Mouse (Mus musculus): ENCODE measurements at regions not wholly inside any gene's neighbourhood (a gene's known extent, or its start where the extent isn't known, plus 50 kb on each side); places are given as distances from the start of the nearest gene placed in this dataset.
"Not testable (repeated sequence)": the region's sequence is repeated elsewhere in the genome, so short reads cannot be mapped to it uniquely, and the experiment has no call there.

GRCm38 (mm10) chr7:58400594-58400993 lies 255.4 kb upstream of the Atp10a start:
- no peaks in the 10 kb centered on the region for H3K4me1 ChIP-seq (ENCODE audit: control insufficient read depth, insufficient read depth, low read length)
- H3K27ac ChIP-seq (ENCODE audit: insufficient read depth, low read length), result no peak overlapping the region
- TF ChIP-seq CTCF (IDR thresholded peaks at IDR 0.05; ENCODE audit: borderline replicate concordance, insufficient read depth, low read length) (no peak), POLR2A (IDR thresholded peaks at IDR 0.05; ENCODE audit: low read depth, low read length) (no peak)
- no peak overlapping the region for H3K4me3 ChIP-seq (ENCODE audit: insufficient read depth, low read length)

- TF ChIP-seq CTCF (IDR thresholded peaks at IDR 0.05; ENCODE audit: borderline replicate concordance, insufficient read depth, low read length), result no peak
- no peak for TF ChIP-seq POLR2A (IDR thresholded peaks at IDR 0.05; ENCODE audit: low read depth, low read length)
- H3K27ac ChIP-seq (ENCODE audit: insufficient read depth, low read length), result no peak overlapping the region
- no peaks in the 10 kb centered on the region for H3K4me1 ChIP-seq (ENCODE audit: control insufficient read depth, insufficient read depth, low read length)
- no peak overlapping the region for H3K4me3 ChIP-seq (ENCODE audit: insufficient read depth, low read length)
Measured at GRCm38 (mm10) chr7:58436888-58437625, 218.9 kb upstream of the Atp10a start.

GRCm38 (mm10) chr7:58442535-58443184 lies 213.3 kb upstream of the Atp10a start:
- TF ChIP-seq CTCF (IDR thresholded peaks at IDR 0.05; ENCODE audit: borderline replicate concordance, insufficient read depth, low read length) (no peak), POLR2A (IDR thresholded peaks at IDR 0.05; ENCODE audit: low read depth, low read length) (no peak)

GRCm38 (mm10) chr7:58443297-58443696 lies 212.7 kb upstream of the Atp10a start:
- Histone ChIP-seq H3K4me1 (ENCODE audit: control insufficient read depth, insufficient read depth, low read length) (no peaks in the 10 kb centered on the region; the same call in none of the 2 replicates), H3K27ac (ENCODE audit: insufficient read depth, low read length) (no peak overlapping the region), H3K4me3 (ENCODE audit: insufficient read depth, low read length) (no peak overlapping the region)
- TF ChIP-seq POLR2A (IDR thresholded peaks at IDR 0.05; ENCODE audit: low read depth, low read length) (no peak), CTCF (IDR thresholded peaks at IDR 0.05; ENCODE audit: borderline replicate concordance, insufficient read depth, low read length) (no peak)

More at GRCm38 (mm10) chr7:58442535-58443184, 213.3 kb upstream of the Atp10a start:
- Histone ChIP-seq H3K27ac (ENCODE audit: insufficient read depth, low read length) (no peak overlapping the region), H3K4me3 (ENCODE audit: insufficient read depth, low read length) (no peak overlapping the region), H3K4me1 (ENCODE audit: control insufficient read depth, insufficient read depth, low read length) (no peaks in the 10 kb centered on the region; the same call in none of the 2 replicates)

DNA sequence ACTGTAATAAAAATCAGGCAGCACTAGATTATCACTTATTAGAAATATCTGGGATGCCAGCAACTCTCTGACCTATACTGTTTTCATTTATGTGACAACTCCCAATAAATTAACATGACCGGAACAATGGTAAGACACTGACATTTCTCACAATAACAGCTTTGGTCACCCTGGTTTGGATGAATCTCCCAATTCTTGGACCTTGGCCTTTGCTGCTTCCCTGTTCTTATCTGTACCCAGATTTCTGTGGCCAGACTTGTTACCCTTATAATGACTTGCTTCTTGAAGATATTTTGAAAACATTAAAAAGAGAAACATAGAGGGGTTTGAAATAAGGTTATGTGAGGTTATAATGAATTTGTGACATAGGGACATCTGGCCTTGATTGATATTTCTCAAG lies 210.2 kb upstream of the Atp10a start:
- Histone ChIP-seq H3K4me3 (ENCODE audit: insufficient read depth, low read length) (no peak overlapping the region), H3K4me1 (ENCODE audit: control insufficient read depth, insufficient read depth, low read length) (no peaks in the 10 kb centered on the region; the same call in none of the 2 replicates), H3K27ac (ENCODE audit: insufficient read depth, low read length) (no peak overlapping the region)
- no peak for TF ChIP-seq CTCF (IDR thresholded peaks at IDR 0.05; ENCODE audit: borderline replicate concordance, insufficient read depth, low read length)
- no peak for TF ChIP-seq POLR2A (IDR thresholded peaks at IDR 0.05; ENCODE audit: low read depth, low read length)

DNA sequence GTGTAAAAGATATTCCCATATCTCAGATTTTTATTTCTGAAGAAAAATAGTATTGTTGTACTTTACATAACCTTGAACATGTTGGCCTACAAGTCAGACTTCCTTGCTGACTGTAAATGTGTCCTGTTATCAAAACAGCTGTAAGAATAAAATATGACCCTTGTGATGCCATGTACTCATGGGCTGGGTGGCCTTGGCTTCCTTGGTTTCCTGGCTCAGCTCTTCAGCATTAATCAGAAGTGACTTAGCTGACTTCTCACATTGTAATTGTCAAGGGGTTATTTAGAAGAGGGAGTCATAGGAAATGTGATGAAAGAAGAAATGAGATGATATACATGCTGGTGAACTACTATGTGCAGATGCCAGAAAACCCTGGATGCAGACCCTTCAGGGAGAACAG lies 209.7 kb upstream of the Atp10a start:
- H3K4me1 ChIP-seq (ENCODE audit: control insufficient read depth, insufficient read depth, low read length), result no peaks in the 10 kb centered on the region; the same call in none of the 2 replicates
- no peak overlapping the region for H3K27ac ChIP-seq (ENCODE audit: insufficient read depth, low read length)

GRCm38 (mm10) chr7:58448727-58449126 lies 207.2 kb upstream of the Atp10a start:
- Histone ChIP-seq H3K27ac (ENCODE audit: insufficient read depth, low read length) (no peak overlapping the region), H3K4me3 (ENCODE audit: insufficient read depth, low read length) (no peak overlapping the region), H3K4me1 (ENCODE audit: control insufficient read depth, insufficient read depth, low read length) (no peaks in the 10 kb centered on the region; the same call in 1 of the 2 replicates)
- TF ChIP-seq POLR2A (IDR thresholded peaks at IDR 0.05; ENCODE audit: low read depth, low read length) (no peak), CTCF (IDR thresholded peaks at IDR 0.05; ENCODE audit: borderline replicate concordance, insufficient read depth, low read length) (no peak)

More for the DNA sequence above, 209.7 kb upstream of the Atp10a start:
- no peak overlapping the region for H3K4me3 ChIP-seq (ENCODE audit: insufficient read depth, low read length)
- TF ChIP-seq POLR2A (IDR thresholded peaks at IDR 0.05; ENCODE audit: low read depth, low read length), result no peak
- no peak for TF ChIP-seq CTCF (IDR thresholded peaks at IDR 0.05; ENCODE audit: borderline replicate concordance, insufficient read depth, low read length)

DNA sequence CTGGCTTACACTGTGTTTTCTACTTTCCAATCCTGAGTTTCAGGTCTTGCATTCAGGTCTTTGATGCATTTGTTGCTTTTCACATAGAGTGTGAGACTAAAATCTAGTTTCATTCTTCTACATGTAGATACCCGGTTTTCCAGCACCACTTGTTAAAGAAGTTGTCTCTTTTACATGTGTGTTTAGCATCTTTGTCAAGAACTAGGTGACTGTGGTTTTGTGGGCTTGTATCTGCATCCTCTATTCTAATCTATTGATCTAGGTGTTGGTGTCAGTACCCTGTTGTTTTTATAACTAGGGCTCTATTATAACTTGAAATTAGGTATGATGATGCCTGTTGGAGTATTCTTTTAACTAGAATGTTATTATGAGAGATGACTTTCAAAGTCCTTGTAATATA lies 204.0 kb upstream of the Atp10a start:
- H3K4me3 ChIP-seq (ENCODE audit: insufficient read depth, low read length), result no peak overlapping the region
- no peak overlapping the region for H3K27ac ChIP-seq (ENCODE audit: insufficient read depth, low read length)
- H3K4me1 ChIP-seq (ENCODE audit: control insufficient read depth, insufficient read depth, low read length), result no peaks in the 10 kb centered on the region
- TF ChIP-seq POLR2A (IDR thresholded peaks at IDR 0.05; ENCODE audit: low read depth, low read length) (no peak), CTCF (IDR thresholded peaks at IDR 0.05; ENCODE audit: borderline replicate concordance, insufficient read depth, low read length) (no peak)

GRCm38 (mm10) chr7:58458146-58458545 lies 197.8 kb upstream of the Atp10a start:
- H3K27ac ChIP-seq (ENCODE audit: insufficient read depth, low read length); H3K4me1 ChIP-seq (ENCODE audit: control insufficient read depth, insufficient read depth, low read length); H3K4me3 ChIP-seq (ENCODE audit: insufficient read depth, low read length): not testable (repeated sequence)

DNA sequence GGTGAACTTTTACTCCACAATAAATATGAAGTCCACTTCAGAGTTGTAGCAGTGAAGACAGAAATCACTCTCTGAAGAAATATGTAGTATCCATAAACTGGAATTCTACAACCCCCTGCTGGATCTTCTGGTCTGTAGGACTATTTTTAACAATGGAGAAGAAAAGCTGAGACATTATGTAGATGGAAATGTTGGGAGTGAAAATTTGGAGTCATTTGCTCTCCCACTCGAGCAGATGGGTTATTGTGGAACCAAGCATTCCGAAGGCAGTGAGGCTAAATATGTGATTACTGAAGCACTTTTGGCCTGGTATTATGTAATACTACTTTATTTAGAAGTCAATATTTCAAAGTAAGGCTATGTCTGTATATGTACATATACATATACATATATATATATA lies 195.0 kb upstream of the Atp10a start:
- H3K27ac ChIP-seq (ENCODE audit: insufficient read depth, low read length), result no peak overlapping the region
- TF ChIP-seq CTCF (IDR thresholded peaks at IDR 0.05; ENCODE audit: borderline replicate concordance, insufficient read depth, low read length) (no peak), POLR2A (IDR thresholded peaks at IDR 0.05; ENCODE audit: low read depth, low read length) (no peak)

More for the DNA sequence above, 195.0 kb upstream of the Atp10a start:
- H3K4me3 ChIP-seq (ENCODE audit: insufficient read depth, low read length), result no peak overlapping the region
- H3K4me1 ChIP-seq (ENCODE audit: control insufficient read depth, insufficient read depth, low read length), result no peaks in the 10 kb centered on the region
